ENCODE assay signal across 12 mouse cellular contexts in the genomic region with DNA sequence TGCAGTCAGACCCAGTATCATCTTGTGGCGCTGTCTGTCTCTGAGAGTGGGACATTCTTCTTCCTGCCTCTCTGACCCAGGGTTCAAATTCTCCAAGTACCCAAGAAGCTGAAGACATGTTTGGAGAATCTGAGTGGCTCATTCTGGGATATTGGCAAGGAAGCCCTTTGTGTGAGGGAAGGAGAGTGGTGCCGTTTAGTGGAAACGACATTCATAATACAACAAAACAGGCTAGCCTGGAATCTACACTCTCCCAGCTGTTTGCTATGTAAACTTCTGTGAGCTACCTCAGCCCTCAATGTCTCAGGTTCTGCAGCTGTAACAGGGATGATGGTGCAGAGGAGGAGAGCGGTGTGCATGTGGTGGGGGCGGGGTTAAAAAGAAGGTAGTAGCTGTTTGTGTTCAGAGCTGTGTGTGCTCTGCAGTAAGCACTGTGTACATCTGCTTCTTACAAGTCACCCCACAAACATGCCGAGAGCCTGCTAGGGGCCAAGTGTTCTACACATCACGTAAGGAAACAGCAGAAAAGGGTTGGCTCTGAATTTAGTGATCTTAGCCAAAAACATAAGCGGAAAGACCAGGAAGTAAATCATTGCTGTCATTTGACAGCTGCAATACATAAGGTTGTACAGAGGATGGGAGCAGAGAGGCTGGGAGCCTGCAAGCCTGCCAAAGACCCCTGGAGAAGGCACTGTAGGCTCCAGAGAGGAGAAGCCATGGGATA.
DNase-seq lines count a peak whose midpoint lies in the region; ATAC-seq and TF ChIP-seq lines count a peak whose summit lies in the region.
"Had no signal": no experiment of that assay in that cellular context is flagged by ENCODE, and none has a peak within 500 bp of the region (broad histone marks: within the 10 kb centered on the region; RNA-seq: fewer than 3 reads in every experiment).

No protein-coding gene starts in this region.

- WGBS in hindbrain, embryonic 16.5 days, result 72% methylated on average over 8 of the region's 8 CpGs
- WGBS in hindbrain, embryonic 12.5 days, result 88% methylated on average over 8 of the region's 8 CpGs
- WGBS in lung, postnatal 0 days, result 44% methylated on average over 8 of the region's 8 CpGs
- 40% methylated on average over 8 of the region's 8 CpGs for WGBS in stomach, embryonic 15.5 days

- H3K27me3 ChIP-seq in hindbrain, embryonic 16.5 days (replicated peaks; ENCODE audit: control insufficient read depth, insufficient read depth, low read length), result no peaks in the 10 kb centered on the region
- no peaks in the 10 kb centered on the region for H3K27me3 ChIP-seq in hindbrain, embryonic 12.5 days
- no peaks in the 10 kb centered on the region for H3K27me3 ChIP-seq in lung, postnatal 0 days (replicated peaks; ENCODE audit: insufficient read depth, low read length)
- no peaks in the 10 kb centered on the region for H3K27me3 ChIP-seq in stomach, embryonic 15.5 days (replicated peaks)
- H3K27me3 ChIP-seq: embryonic facial prominence, embryonic 12.5 days had no signal

- no peaks in the 10 kb centered on the region for H3K9me3 ChIP-seq in hindbrain, embryonic 16.5 days (ENCODE audit: control insufficient read depth, low read length)
- H3K9me3 ChIP-seq in hindbrain, embryonic 12.5 days (replicated peaks), result no peaks in the 10 kb centered on the region
- no peaks in the 10 kb centered on the region for H3K9me3 ChIP-seq in lung, postnatal 0 days (ENCODE audit: low read length)
- no peaks in the 10 kb centered on the region for H3K9me3 ChIP-seq in stomach, embryonic 15.5 days
- H3K9me3 ChIP-seq: embryonic facial prominence, embryonic 12.5 days; hindbrain, embryonic 10.5 days; midbrain, embryonic 10.5 days had no signal

- intact Hi-C loops in gastrocnemius, postnatal 36 days (cut with DNase I), result no loop called here

- peak; percentile 46 for TF ChIP-seq CTCF in lung, postnatal 0 days (IDR thresholded peaks at IDR 0.05)

- H3K4me1 ChIP-seq in hindbrain, embryonic 16.5 days (ENCODE audit: control insufficient read depth, insufficient read depth, low read depth, low read length), result no peaks in the 10 kb centered on the region
- H3K4me1 ChIP-seq in hindbrain, embryonic 12.5 days, result no peaks in the 10 kb centered on the region
- no peaks in the 10 kb centered on the region for H3K4me1 ChIP-seq in lung, postnatal 0 days (ENCODE audit: insufficient read depth, low read depth, low read length)
- peaks cover 3% of the 10 kb centered on the region; the same call in 1 of the 2 replicates for H3K4me1 ChIP-seq in stomach, embryonic 15.5 days
- H3K4me1 ChIP-seq: embryonic facial prominence, embryonic 12.5 days; midbrain, embryonic 10.5 days had no signal

- DNase-seq in adrenal gland, postnatal 14 days, result peak; percentile 2
- no peak for DNase-seq in adrenal gland, adult (ENCODE audit: inconsistent age in 2 of 2, low spot score in 1 of 2)
- DNase-seq in lung, postnatal 0 days (ENCODE audit: low spot score), result peak; percentile 70
- no peak for DNase-seq in lung, postnatal 14 days
- no peak for DNase-seq in gastrocnemius, postnatal 36 days
- DNase-seq: cerebellum, adult 9-11 months had no signal

- no peak overlapping the region for H3K9ac ChIP-seq in hindbrain, embryonic 16.5 days (ENCODE audit: low read depth, low read length)
- no peak overlapping the region for H3K9ac ChIP-seq in hindbrain, embryonic 12.5 days
- no peak overlapping the region for H3K9ac ChIP-seq in lung, postnatal 0 days (replicated peaks; ENCODE audit: low read depth)
- H3K9ac ChIP-seq in stomach, embryonic 15.5 days, result no peak overlapping the region
- H3K9ac ChIP-seq: embryonic facial prominence, embryonic 12.5 days had no signal

- no peak overlapping the region for H3K4me3 ChIP-seq in hindbrain, embryonic 16.5 days (ENCODE audit: low read length)
- no peak overlapping the region for H3K4me3 ChIP-seq in hindbrain, embryonic 12.5 days
- H3K4me3 ChIP-seq in lung, postnatal 0 days (ENCODE audit: low read depth, low read length), result no peak overlapping the region
- H3K4me3 ChIP-seq in stomach, embryonic 15.5 days (replicated peaks), result no peak overlapping the region
- H3K4me3 ChIP-seq: embryonic facial prominence, embryonic 12.5 days; hindbrain, embryonic 10.5 days; midbrain, embryonic 10.5 days had no signal

- 0 out of 2 replicates have a peak, but pooled peaks have one; percentile 11 for TF ChIP-seq EP300 in lung, postnatal 0 days (IDR thresholded peaks at IDR 0.05)

- H3K27ac ChIP-seq in hindbrain, embryonic 16.5 days (ENCODE audit: low read depth, low read length), result no peak overlapping the region
- H3K27ac ChIP-seq in hindbrain, embryonic 12.5 days, result no peak overlapping the region
- no peak overlapping the region for H3K27ac ChIP-seq in lung, postnatal 0 days (ENCODE audit: low read length)
- peak overlapping the region; percentile 78 for H3K27ac ChIP-seq in stomach, embryonic 15.5 days
- H3K27ac ChIP-seq: embryonic facial prominence, embryonic 12.5 days; hindbrain, embryonic 10.5 days; midbrain, embryonic 10.5 days had no signal

- H3K4me2 ChIP-seq in hindbrain, embryonic 16.5 days (ENCODE audit: low read length), result no peak overlapping the region
- no peak overlapping the region for H3K4me2 ChIP-seq in hindbrain, embryonic 12.5 days (replicated peaks)
- H3K4me2 ChIP-seq in lung, postnatal 0 days (replicated peaks; ENCODE audit: low read depth, low read length), result no peak overlapping the region
- no peak overlapping the region for H3K4me2 ChIP-seq in stomach, embryonic 15.5 days
- H3K4me2 ChIP-seq: embryonic facial prominence, embryonic 12.5 days had no signal

- H3K36me3 ChIP-seq in hindbrain, embryonic 16.5 days (ENCODE audit: control insufficient read depth, insufficient read depth, low read length), result no peaks in the 10 kb centered on the region
- no peaks in the 10 kb centered on the region for H3K36me3 ChIP-seq in hindbrain, embryonic 12.5 days
- no peaks in the 10 kb centered on the region for H3K36me3 ChIP-seq in lung, postnatal 0 days (ENCODE audit: insufficient read depth, low read length)
- no peaks in the 10 kb centered on the region for H3K36me3 ChIP-seq in stomach, embryonic 15.5 days
- H3K36me3 ChIP-seq: embryonic facial prominence, embryonic 12.5 days; hindbrain, embryonic 10.5 days; midbrain, embryonic 10.5 days had no signal

- ATAC-seq in hindbrain, embryonic 16.5 days, result peak; percentile 45; the same call in 1 of the 2 replicates
- no peak for ATAC-seq in hindbrain, embryonic 12.5 days (ENCODE audit: low FRiP score)
- ATAC-seq in lung, postnatal 0 days, result peak; percentile 62
- peak; percentile 82 for ATAC-seq in stomach, embryonic 15.5 days (ENCODE audit: insufficient read depth, low FRiP score, low read depth)

Comparison
In these comparisons a context has a peak if more than half of its experiments do, and no peak if none do; other contexts are left out.
1. DNase-seq: peak in adrenal gland, postnatal 14 days (single experiment) and lung, postnatal 0 days (single experiment); none in adrenal gland, adult (0 of 2), lung, postnatal 14 days (single experiment) and gastrocnemius, postnatal 36 days (0 of 2).